ENCODE assay signal across 11 mouse cellular contexts in genomic region chr16:44666431-44666997, GRCm38 (mm10). TPM values are rescaled to one million over a fixed set of nuclear protein-coding genes. Genes with fewer than 3 reads are reported as not detected.
DNase-seq lines count a peak whose midpoint lies in the region; ATAC-seq and TF ChIP-seq lines count a peak whose summit lies in the region.
"Had no signal": no experiment of that assay in that cellular context is flagged by ENCODE, and none has a peak within 500 bp of the region (broad histone marks: within the 10 kb centered on the region; RNA-seq: fewer than 3 reads in every experiment).

No protein-coding gene starts in this region.

- H3K4me2 ChIP-seq in kidney, postnatal 0 days (ENCODE audit: low read length): no peak overlapping the region
- H3K4me2 ChIP-seq in forebrain, embryonic 16.5 days (ENCODE audit: low read length): no peak overlapping the region
- no peak overlapping the region for H3K4me2 ChIP-seq in limb, embryonic 11.5 days (ENCODE audit: low read depth, severe bottlenecking)
- H3K4me2 ChIP-seq in stomach, embryonic 14.5 days (replicated peaks; ENCODE audit: low read depth, low read length): no peak overlapping the region
- H3K4me2 ChIP-seq: heart, embryonic 13.5 days had no signal

- peak; percentile 62 for DNase-seq in kidney, postnatal 0 days (ENCODE audit: low spot score)
- DNase-seq in kidney, adult 11 months: no peak
- DNase-seq in limb, embryonic 11.5 days (ENCODE audit: low spot score): peak; percentile 76
- DNase-seq in thymus, postnatal 10 days (ENCODE audit: low spot score in 2 of 2): no peak
- DNase-seq in Muller cell, postnatal 12 days (ENCODE audit: inconsistent ontology term): no peak
- no peak for DNase-seq in gastrocnemius, postnatal 10 days
- DNase-seq: thymus, postnatal 14 days had no signal

- H3K4me1 ChIP-seq in kidney, postnatal 0 days (replicated peaks; ENCODE audit: insufficient read depth, low read length): peaks cover 6% of the 10 kb centered on the region
- peaks cover 16% of the 10 kb centered on the region for H3K4me1 ChIP-seq in forebrain, embryonic 16.5 days (replicated peaks; ENCODE audit: control insufficient read depth, insufficient read depth, low read length)
- H3K4me1 ChIP-seq in limb, embryonic 11.5 days (ENCODE audit: control insufficient read depth, insufficient read depth, low read length): peaks cover 41% of the 10 kb centered on the region
- peaks cover 11% of the 10 kb centered on the region for H3K4me1 ChIP-seq in stomach, embryonic 14.5 days (ENCODE audit: control insufficient read depth, insufficient read depth, low read length)
- H3K4me1 ChIP-seq: megakaryocyte, embryonic 14.5 days had no signal

- H3K27me3 ChIP-seq in kidney, postnatal 0 days (ENCODE audit: insufficient read depth, low read length): no peaks in the 10 kb centered on the region
- no peaks in the 10 kb centered on the region for H3K27me3 ChIP-seq in forebrain, embryonic 16.5 days (replicated peaks; ENCODE audit: control insufficient read depth, insufficient read depth, low read length)
- no peaks in the 10 kb centered on the region for H3K27me3 ChIP-seq in limb, embryonic 11.5 days (ENCODE audit: control insufficient read depth, insufficient read depth, low read length)
- H3K27me3 ChIP-seq in stomach, embryonic 14.5 days (ENCODE audit: control insufficient read depth, insufficient read depth, low read length): no peaks in the 10 kb centered on the region
- H3K27me3 ChIP-seq: heart, embryonic 13.5 days had no signal

- ATAC-seq in kidney, postnatal 0 days (replicated peaks; ENCODE audit: low FRiP score, low read depth): peak; percentile 52; the same call in 1 of the 2 replicates
- ATAC-seq in forebrain, embryonic 16.5 days: peak; percentile 73
- ATAC-seq in limb, embryonic 11.5 days (ENCODE audit: insufficient number of reproducible peaks, low FRiP score, low TSS enrichment, low read depth): peak; percentile 95
- ATAC-seq in stomach, embryonic 14.5 days (ENCODE audit: insufficient number of reproducible peaks, insufficient read depth, low FRiP score, low read depth): peak; percentile 78; the same call in 1 of the 2 replicates

- no peak for TF ChIP-seq CTCF in kidney, postnatal 0 days (IDR thresholded peaks at IDR 0.05; ENCODE audit: low read depth)

- no peaks in the 10 kb centered on the region for H3K36me3 ChIP-seq in kidney, postnatal 0 days (ENCODE audit: insufficient read depth, low read length)
- no peaks in the 10 kb centered on the region for H3K36me3 ChIP-seq in forebrain, embryonic 16.5 days (ENCODE audit: control insufficient read depth, insufficient read depth)
- H3K36me3 ChIP-seq in limb, embryonic 11.5 days (ENCODE audit: control insufficient read depth, insufficient read depth, low read length): no peaks in the 10 kb centered on the region
- H3K36me3 ChIP-seq in stomach, embryonic 14.5 days (ENCODE audit: control insufficient read depth, insufficient read depth, low read length): no peaks in the 10 kb centered on the region
- H3K36me3 ChIP-seq: heart, embryonic 13.5 days had no signal

- 26% methylated on average over 7 of the region's 7 CpGs for WGBS in kidney, postnatal 0 days
- 25% methylated on average over 7 of the region's 7 CpGs for WGBS in forebrain, embryonic 16.5 days
- WGBS in limb, embryonic 11.5 days: 7% methylated on average over 7 of the region's 7 CpGs
- WGBS in stomach, embryonic 14.5 days: 25% methylated on average over 7 of the region's 7 CpGs

- H3K9ac ChIP-seq in kidney, postnatal 0 days (ENCODE audit: low read depth, low read length): no peak overlapping the region
- H3K9ac ChIP-seq in forebrain, embryonic 16.5 days (replicated peaks; ENCODE audit: low read depth, low read length): no peak overlapping the region
- H3K9ac ChIP-seq in limb, embryonic 11.5 days (ENCODE audit: low read length): no peak overlapping the region
- no peak overlapping the region for H3K9ac ChIP-seq in stomach, embryonic 14.5 days (replicated peaks; ENCODE audit: low read depth, low read length)
- H3K9ac ChIP-seq: heart, embryonic 13.5 days had no signal

- no peaks in the 10 kb centered on the region for H3K9me3 ChIP-seq in kidney, postnatal 0 days (replicated peaks; ENCODE audit: low read length)
- no peaks in the 10 kb centered on the region for H3K9me3 ChIP-seq in forebrain, embryonic 16.5 days (ENCODE audit: control insufficient read depth, low read length)
- no peaks in the 10 kb centered on the region for H3K9me3 ChIP-seq in limb, embryonic 11.5 days (ENCODE audit: control insufficient read depth, low read length)
- no peaks in the 10 kb centered on the region for H3K9me3 ChIP-seq in stomach, embryonic 14.5 days (ENCODE audit: control insufficient read depth, low read depth, low read length)
- H3K9me3 ChIP-seq: heart, embryonic 13.5 days had no signal

- H3K4me3 ChIP-seq in kidney, postnatal 0 days (replicated peaks; ENCODE audit: low read depth, low read length): no peak overlapping the region
- H3K4me3 ChIP-seq in forebrain, embryonic 16.5 days (replicated peaks; ENCODE audit: low read length): no peak overlapping the region
- H3K4me3 ChIP-seq in limb, embryonic 11.5 days (ENCODE audit: low read depth, low read length): no peak overlapping the region
- H3K4me3 ChIP-seq in stomach, embryonic 14.5 days (ENCODE audit: low read depth, low read length): no peak overlapping the region
- H3K4me3 ChIP-seq: heart, embryonic 13.5 days; megakaryocyte, embryonic 14.5 days had no signal

- no peak overlapping the region for H3K27ac ChIP-seq in kidney, postnatal 0 days
- no peak overlapping the region for H3K27ac ChIP-seq in forebrain, embryonic 16.5 days (ENCODE audit: low read length)
- H3K27ac ChIP-seq in limb, embryonic 11.5 days (replicated peaks; ENCODE audit: low read depth, low read length): peak overlapping the region; percentile 80
- H3K27ac ChIP-seq in stomach, embryonic 14.5 days (ENCODE audit: low read length): peak overlapping the region; percentile 61
- H3K27ac ChIP-seq: heart, embryonic 13.5 days had no signal

RNA-seq across cellular contexts. Expression of gene Nepro, which starts 57.6 kb away (rescaled TPM):
- polyA plus RNA-seq in kidney, postnatal 0 days (2015; fragmentation: Nextera tagmentation; extraction: Ambion mirVana): 5.1 and 5.3 TPM in 2 replicates
- 4.9 and 5.6 TPM in 2 replicates for polyA plus RNA-seq in forebrain, embryonic 16.5 days (2015; fragmentation: Nextera tagmentation; extraction: Ambion mirVana)
- polyA plus RNA-seq in limb, embryonic 11.5 days (2014; fragmentation: Nextera tagmentation; extraction: Ambion mirVana): 11.9 and 12.0 TPM in 2 replicates
- polyA plus RNA-seq in stomach, embryonic 14.5 days (2014; fragmentation: Nextera tagmentation; extraction: Ambion mirVana): 9.3 and 10.0 TPM in 2 replicates
- 1 to 10 TPM; 4.4 to 5.6 TPM for total RNA-seq in gastrocnemius, postnatal 10 days (2021)

Comparison
In these comparisons a context has a peak if more than half of its experiments do, and no peak if none do; other contexts are left out.
1. DNase-seq: peak in kidney, postnatal 0 days (single experiment) and limb, embryonic 11.5 days (single experiment); none in kidney, adult 11 months (single experiment), thymus, postnatal 10 days (0 of 2), Muller cell, postnatal 12 days (single experiment) and gastrocnemius, postnatal 10 days (single experiment).
2. H3K27ac ChIP-seq: peak in limb, embryonic 11.5 days (single experiment) and stomach, embryonic 14.5 days (single experiment); none in kidney, postnatal 0 days (single experiment) and forebrain, embryonic 16.5 days (single experiment).
3. Peak in every context shown above with its lines, with median percentiles within 50 percentile points of each other: ATAC-seq.